Mouse (Mus musculus): ENCODE measurements around the gene Sugct. TPM values are rescaled to one million over a fixed set of nuclear protein-coding genes. Genes with fewer than 3 reads are reported as not detected.

Gene Sugct
- polyA plus RNA-seq, 1 experiment from 2014 or later = 5.1 TPM

GRCm38 (mm10) chr13:17030761-17031160 lies 664.6 kb downstream of the Sugct start:
- H3K4me3 ChIP-seq (replicated peaks) = no peak overlapping the region
- no peak for ATAC-seq (ENCODE audit: insufficient number of reproducible peaks, low FRiP score, low TSS enrichment, low read depth)
- 63% methylated on average over 1 of the region's 1 CpGs for WGBS

GRCm38 (mm10) chr13:17028595-17028994 lies 666.8 kb downstream of the Sugct start:
- no peak for ATAC-seq (ENCODE audit: insufficient number of reproducible peaks, low FRiP score, low TSS enrichment, low read depth)
- H3K27me3 ChIP-seq = no peaks in the 10 kb centered on the region
- no peak overlapping the region for H3K4me2 ChIP-seq (replicated peaks)
- 56% methylated on average over 3 of the region's 3 CpGs for whole genome bisulfite sequencing
- H3K36me3 ChIP-seq = no peaks in the 10 kb centered on the region
- no peak overlapping the region for H3K4me3 ChIP-seq (replicated peaks)
- H3K9ac ChIP-seq = no peak overlapping the region
- H3K9me3 ChIP-seq (replicated peaks) = no peaks in the 10 kb centered on the region
- no peak overlapping the region for H3K27ac ChIP-seq (replicated peaks)
- H3K4me1 ChIP-seq = no peaks in the 10 kb centered on the region

More at GRCm38 (mm10) chr13:17030761-17031160, 664.6 kb downstream of the Sugct start:
- Histone ChIP-seq H3K36me3 (no peaks in the 10 kb centered on the region), H3K9ac (no peak overlapping the region), H3K4me1 (no peaks in the 10 kb centered on the region), H3K27me3 (no peaks in the 10 kb centered on the region), H3K4me2 (replicated peaks) (no peak overlapping the region), H3K27ac (replicated peaks) (no peak overlapping the region), H3K9me3 (replicated peaks) (no peaks in the 10 kb centered on the region)

DNA sequence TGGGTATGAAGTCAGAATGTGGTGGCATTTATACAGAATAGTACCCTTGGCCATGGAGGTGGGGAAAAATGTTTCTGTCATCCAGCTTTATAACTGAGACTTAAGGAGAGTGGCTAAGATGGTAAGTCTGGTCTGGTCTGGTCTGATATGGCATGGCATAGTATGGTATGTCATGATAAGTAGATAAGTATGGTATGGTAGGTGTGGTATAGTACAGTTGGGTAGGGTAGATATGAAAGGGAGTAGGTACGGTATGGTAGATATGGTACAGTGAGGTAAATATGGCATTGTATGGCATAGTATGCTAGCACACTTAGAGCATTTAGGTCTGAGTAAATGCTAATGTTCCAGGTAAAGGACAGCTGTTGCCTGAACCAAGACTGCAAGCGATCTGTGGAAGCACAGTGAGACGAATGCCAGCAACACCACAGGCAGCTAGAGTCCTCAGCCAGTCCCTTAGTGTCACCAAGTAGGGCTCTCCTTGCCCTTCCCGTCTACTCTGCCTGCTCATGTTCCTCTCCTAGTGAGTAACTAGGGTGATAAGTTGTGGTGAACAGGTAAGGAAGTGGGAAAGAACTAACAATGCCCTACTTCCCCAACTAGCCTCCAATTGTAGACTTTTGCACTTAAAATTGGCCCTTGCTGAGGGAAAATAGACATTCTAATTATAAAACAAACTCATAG lies 667.4 kb downstream of the Sugct start:
- no peak for ATAC-seq (ENCODE audit: insufficient number of reproducible peaks, low FRiP score, low TSS enrichment, low read depth)
- WGBS = 96% methylated on average over 4 of the region's 4 CpGs
- Histone ChIP-seq H3K4me1 (no peaks in the 10 kb centered on the region), H3K36me3 (no peaks in the 10 kb centered on the region), H3K9ac (no peak overlapping the region), H3K4me3 (replicated peaks) (no peak overlapping the region), H3K9me3 (replicated peaks) (no peaks in the 10 kb centered on the region), H3K27me3 (no peaks in the 10 kb centered on the region), H3K27ac (replicated peaks) (no peak overlapping the region), H3K4me2 (replicated peaks) (no peak overlapping the region)

DNA sequence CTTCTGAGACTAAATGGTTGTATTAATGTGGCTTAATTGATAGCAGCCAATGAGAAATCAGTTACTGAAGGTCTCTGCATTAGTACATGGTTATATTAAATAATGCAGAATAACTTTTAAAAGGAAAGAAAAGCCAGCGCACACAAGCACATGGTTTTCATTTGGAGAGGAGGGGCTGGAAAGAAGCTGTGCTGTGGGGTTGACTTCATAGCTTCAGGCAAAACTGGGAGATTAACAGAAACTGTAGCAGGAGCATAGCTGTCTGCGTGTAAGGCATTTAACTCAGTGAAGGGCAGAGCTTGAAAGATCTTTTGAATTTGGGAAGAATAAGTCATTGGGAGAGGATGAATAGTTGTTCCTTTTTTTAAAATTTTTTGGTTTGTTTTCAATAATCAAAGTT lies 668.4 kb downstream of the Sugct start:
- WGBS = 16% methylated on average over 2 of the region's 2 CpGs
- Histone ChIP-seq H3K27ac (replicated peaks) (no peak overlapping the region), H3K36me3 (no peaks in the 10 kb centered on the region), H3K9me3 (replicated peaks) (no peaks in the 10 kb centered on the region), H3K4me3 (replicated peaks) (no peak overlapping the region), H3K4me2 (replicated peaks) (no peak overlapping the region), H3K9ac (no peak overlapping the region), H3K4me1 (no peaks in the 10 kb centered on the region), H3K27me3 (no peaks in the 10 kb centered on the region)
- ATAC-seq (ENCODE audit: insufficient number of reproducible peaks, low FRiP score, low TSS enrichment, low read depth) = no peak

GRCm38 (mm10) chr13:16996464-16996863 lies 698.9 kb downstream of the Sugct start:
- no peak overlapping the region for H3K4me3 ChIP-seq (replicated peaks)
- H3K4me1 ChIP-seq = no peaks in the 10 kb centered on the region
- no peak for ATAC-seq (ENCODE audit: insufficient number of reproducible peaks, low FRiP score, low TSS enrichment, low read depth)
- H3K27me3 ChIP-seq = no peaks in the 10 kb centered on the region
- 81% methylated on average over 2 of the region's 2 CpGs for WGBS
- no peak overlapping the region for H3K4me2 ChIP-seq (replicated peaks)
- no peaks in the 10 kb centered on the region for H3K9me3 ChIP-seq (replicated peaks)
- no peaks in the 10 kb centered on the region for H3K36me3 ChIP-seq
- no peak overlapping the region for H3K9ac ChIP-seq
- H3K27ac ChIP-seq (replicated peaks) = no peak overlapping the region

DNA sequence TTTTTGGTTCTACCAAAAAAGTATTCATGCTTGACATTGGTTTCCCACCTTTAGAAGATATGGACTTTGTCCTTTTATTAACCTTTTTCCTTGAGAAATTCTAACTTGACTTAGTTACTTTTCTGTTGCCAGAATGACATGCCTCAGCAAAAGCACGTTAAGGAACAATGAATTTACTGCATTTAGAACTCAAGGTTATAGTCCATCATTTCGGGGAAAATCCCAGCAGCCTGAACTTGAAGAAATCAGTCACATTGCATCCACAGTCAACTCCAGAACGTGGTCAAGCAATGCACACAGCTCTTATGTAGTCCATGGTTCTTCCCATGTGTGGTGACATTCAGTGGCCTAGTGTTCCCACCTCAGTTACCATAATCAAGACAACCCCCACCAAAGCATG lies 700.0 kb downstream of the Sugct start:
- H3K9me3 ChIP-seq (replicated peaks) = no peaks in the 10 kb centered on the region
- H3K27ac ChIP-seq (replicated peaks) = no peak overlapping the region
- 79% methylated on average over 3 of the region's 3 CpGs for WGBS
- H3K27me3 ChIP-seq = no peaks in the 10 kb centered on the region
- no peak overlapping the region for H3K4me3 ChIP-seq (replicated peaks)
- H3K9ac ChIP-seq = no peak overlapping the region
- H3K4me2 ChIP-seq (replicated peaks) = no peak overlapping the region
- no peaks in the 10 kb centered on the region for H3K36me3 ChIP-seq
- ATAC-seq (ENCODE audit: insufficient number of reproducible peaks, low FRiP score, low TSS enrichment, low read depth) = no peak
- H3K4me1 ChIP-seq = no peaks in the 10 kb centered on the region

DNA sequence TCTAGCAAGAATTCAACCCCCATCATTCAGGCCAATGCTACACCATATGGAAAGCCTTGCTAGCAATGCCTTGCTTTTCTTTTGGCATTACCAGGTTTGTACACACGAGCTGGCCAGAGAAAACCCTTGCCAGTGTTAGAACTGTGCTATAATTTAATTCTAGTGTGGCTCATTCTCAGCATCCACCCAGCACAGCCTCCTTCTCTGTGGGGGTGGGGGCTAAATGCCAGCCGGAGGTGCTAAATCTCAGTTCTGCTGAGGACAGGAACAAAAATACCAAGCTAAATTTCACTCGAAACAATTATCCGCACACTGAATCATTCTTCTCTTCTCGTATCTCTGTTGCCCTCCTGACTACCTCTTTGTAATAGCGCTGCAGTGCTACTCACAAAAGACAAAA lies 717.6 kb downstream of the Sugct start:
- Histone ChIP-seq H3K27me3 (no peaks in the 10 kb centered on the region), H3K36me3 (no peaks in the 10 kb centered on the region), H3K27ac (replicated peaks) (no peak overlapping the region), H3K4me1 (no peaks in the 10 kb centered on the region), H3K4me3 (replicated peaks) (no peak overlapping the region), H3K9me3 (replicated peaks) (no peaks in the 10 kb centered on the region), H3K9ac (no peak overlapping the region), H3K4me2 (replicated peaks) (no peak overlapping the region)
- no peak for ATAC-seq (ENCODE audit: insufficient number of reproducible peaks, low FRiP score, low TSS enrichment, low read depth)
- 73% methylated on average over 6 of the region's 6 CpGs for WGBS

DNA sequence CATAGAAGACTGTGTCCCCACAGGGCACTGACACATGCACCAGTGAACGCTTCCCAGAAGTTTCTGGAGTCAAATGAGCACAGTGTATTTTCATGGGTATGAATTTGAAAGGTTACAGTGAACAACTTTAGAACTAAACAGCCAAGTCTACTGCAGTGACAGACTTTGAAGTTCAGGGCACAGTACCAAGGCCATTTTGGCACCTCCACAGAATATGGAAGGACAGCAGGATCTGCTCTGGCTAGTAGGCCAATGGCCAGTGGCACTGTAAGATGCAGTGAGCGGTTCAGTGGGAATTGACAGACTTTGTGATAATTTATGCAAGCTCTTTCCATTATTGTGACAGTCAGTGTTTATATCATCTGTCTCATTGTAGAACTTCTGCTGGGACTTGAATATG lies 724.1 kb downstream of the Sugct start:
- Histone ChIP-seq H3K9me3 (replicated peaks) (no peaks in the 10 kb centered on the region), H3K9ac (no peak overlapping the region), H3K4me1 (no peaks in the 10 kb centered on the region), H3K36me3 (no peaks in the 10 kb centered on the region), H3K27me3 (no peaks in the 10 kb centered on the region), H3K4me2 (replicated peaks) (no peak overlapping the region), H3K4me3 (replicated peaks) (no peak overlapping the region), H3K27ac (replicated peaks) (no peak overlapping the region)
- ATAC-seq (ENCODE audit: insufficient number of reproducible peaks, low FRiP score, low TSS enrichment, low read depth) = no peak
- 76% methylated on average over 2 of the region's 2 CpGs for WGBS

DNA sequence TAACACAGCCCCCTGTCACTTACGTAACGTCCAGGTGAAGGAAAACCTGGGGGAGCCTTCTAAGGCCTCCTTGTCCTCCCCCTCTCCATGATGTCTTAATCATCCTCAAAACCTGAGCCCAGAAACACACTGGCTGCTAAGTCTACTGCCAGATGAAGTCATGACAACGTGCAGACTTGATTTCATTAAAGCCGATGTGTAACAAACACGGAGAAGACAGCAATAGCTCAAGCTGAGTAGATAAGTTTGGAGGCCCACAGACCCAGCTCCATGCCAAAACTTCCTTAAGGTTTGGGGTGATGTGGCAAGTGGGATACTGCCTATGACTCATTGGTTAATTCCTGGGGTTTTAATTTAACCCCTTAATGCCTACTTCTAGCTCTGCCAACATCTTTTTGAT lies 726.4 kb downstream of the Sugct start:
- H3K4me3 ChIP-seq (replicated peaks) = no peak overlapping the region
- no peaks in the 10 kb centered on the region for H3K36me3 ChIP-seq
- WGBS = 69% methylated on average over 5 of the region's 5 CpGs
- no peak overlapping the region for H3K9ac ChIP-seq
- H3K27me3 ChIP-seq = no peaks in the 10 kb centered on the region
- H3K9me3 ChIP-seq (replicated peaks) = no peaks in the 10 kb centered on the region
- no peak overlapping the region for H3K4me2 ChIP-seq (replicated peaks)
- ATAC-seq (ENCODE audit: insufficient number of reproducible peaks, low FRiP score, low TSS enrichment, low read depth) = no peak
- H3K27ac ChIP-seq (replicated peaks) = no peak overlapping the region
- no peaks in the 10 kb centered on the region for H3K4me1 ChIP-seq

DNA sequence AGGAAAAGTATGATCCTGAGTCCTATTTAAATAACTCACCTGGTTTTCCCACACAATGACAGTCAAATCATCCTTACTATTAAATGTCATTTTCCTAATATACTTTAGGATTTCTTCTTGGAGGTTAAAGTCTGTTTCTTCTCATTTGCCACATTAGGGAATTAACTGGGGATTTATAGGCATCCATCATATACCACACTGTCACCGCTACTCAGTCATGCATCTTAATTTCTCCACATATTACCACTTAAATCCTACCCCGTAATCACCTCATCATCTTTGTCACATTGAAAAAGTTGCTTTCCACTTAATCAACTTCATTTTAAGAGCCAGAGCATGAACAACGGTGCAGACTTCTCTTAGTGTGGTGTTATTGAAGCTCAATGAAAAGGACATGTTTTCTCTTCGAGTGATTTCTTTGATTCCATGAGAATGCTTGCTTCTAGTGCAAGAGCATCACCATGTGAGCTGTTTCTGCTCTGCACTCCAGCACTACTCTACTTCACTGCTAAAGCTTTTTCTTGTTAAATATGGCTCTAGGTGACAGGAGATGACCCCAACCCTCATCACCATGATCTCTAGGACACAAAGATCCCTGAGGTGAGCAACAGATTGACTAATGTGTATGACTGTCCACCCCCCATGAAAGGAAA lies 730.4 kb downstream of the Sugct start:
- no peak for ATAC-seq (ENCODE audit: insufficient number of reproducible peaks, low FRiP score, low TSS enrichment, low read depth)
- Histone ChIP-seq H3K9me3 (replicated peaks) (no peaks in the 10 kb centered on the region), H3K27me3 (no peaks in the 10 kb centered on the region), H3K4me1 (no peaks in the 10 kb centered on the region), H3K4me2 (replicated peaks) (no peak overlapping the region), H3K9ac (no peak overlapping the region), H3K4me3 (replicated peaks) (no peak overlapping the region), H3K27ac (replicated peaks) (no peak overlapping the region), H3K36me3 (no peaks in the 10 kb centered on the region)
- WGBS = 55% methylated on average over 4 of the region's 4 CpGs

GRCm38 (mm10) chr13:16952045-16952444 lies 743.3 kb downstream of the Sugct start:
- ATAC-seq (ENCODE audit: insufficient number of reproducible peaks, low FRiP score, low TSS enrichment, low read depth) = no peak
- 66% methylated on average over 4 of the region's 4 CpGs for WGBS
- Histone ChIP-seq H3K36me3 (no peaks in the 10 kb centered on the region), H3K9ac (no peak overlapping the region), H3K4me1 (no peaks in the 10 kb centered on the region), H3K27ac (replicated peaks) (no peak overlapping the region), H3K4me3 (replicated peaks) (no peak overlapping the region), H3K27me3 (no peaks in the 10 kb centered on the region), H3K9me3 (replicated peaks) (no peaks in the 10 kb centered on the region), H3K4me2 (replicated peaks) (no peak overlapping the region)

- Histone ChIP-seq H3K27ac (replicated peaks) (no peak overlapping the region), H3K4me1 (no peaks in the 10 kb centered on the region), H3K4me2 (replicated peaks) (no peak overlapping the region), H3K9me3 (replicated peaks) (no peaks in the 10 kb centered on the region), H3K36me3 (no peaks in the 10 kb centered on the region), H3K27me3 (no peaks in the 10 kb centered on the region), H3K4me3 (replicated peaks) (no peak overlapping the region), H3K9ac (no peak overlapping the region)
- ATAC-seq (ENCODE audit: insufficient number of reproducible peaks, low FRiP score, low TSS enrichment, low read depth) = no peak
- 87% methylated on average over 5 of the region's 5 CpGs for whole genome bisulfite sequencing
Observed at GRCm38 (mm10) chr13:16939466-16939811, 755.9 kb downstream of the Sugct start.

Data from embryonic facial prominence, embryonic 15.5 days (tissue).